Mouse (Mus musculus) ES-Bruce4 (cell line): ENCODE measurements around the gene Hsd17b11.

ENCODE experiments used
- EP300 ChIP-seq: IDR thresholded peaks from 2 replicates; pipeline ENCODE4 v1.6.1; 2011; ENCODE audit warnings: low read depth, low read length; ENCODE audit not compliant: insufficient read depth
- POLR2A ChIP-seq: IDR thresholded peaks from one replicate; pipeline ENCODE4 v1.8.1; 2011; ENCODE audit warnings: low read length; ENCODE audit not compliant: insufficient read depth

DNA sequence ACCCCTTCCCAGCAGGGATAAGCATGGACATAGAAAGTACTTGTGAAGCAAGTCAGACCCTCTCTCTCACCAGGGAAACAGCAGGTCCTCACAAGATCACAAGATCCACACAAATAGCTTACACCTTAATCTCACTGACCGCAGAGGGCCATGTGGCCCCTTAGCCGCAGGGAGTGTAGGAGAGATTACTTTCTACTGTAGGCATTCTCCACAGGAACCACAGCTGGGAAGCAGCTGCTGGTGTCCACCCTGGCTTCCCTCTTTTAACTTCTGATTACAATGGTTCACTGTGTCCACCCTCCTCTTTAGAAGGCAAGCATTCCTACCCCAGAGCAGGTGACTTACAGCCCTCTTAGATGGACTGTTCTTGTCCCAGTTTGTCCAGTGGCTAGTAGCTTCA is 22.0 kb upstream of the Hsd17b11 start:
- TF ChIP-seq EP300: no peak
- no peak for TF ChIP-seq POLR2A
